In genomic region chr6:129233955-129234369, GRCm38 (mm10) we compare ENCODE assay signal across 14 mouse cellular contexts. TPM values are rescaled to one million over a fixed set of nuclear protein-coding genes. Genes with fewer than 3 reads are reported as not detected.
DNase-seq lines count a peak whose midpoint lies in the region; ATAC-seq and TF ChIP-seq lines count a peak whose summit lies in the region.
"Had no signal": no experiment of that assay in that cellular context is flagged by ENCODE, and none has a peak within 500 bp of the region (broad histone marks: within the 10 kb centered on the region; RNA-seq: fewer than 3 reads in every experiment).

No protein-coding gene starts in this region.

- no peaks in the 10 kb centered on the region for H3K27me3 ChIP-seq in lung, embryonic 16.5 days (ENCODE audit: control insufficient read depth, insufficient read depth, low read depth, low read length)
- H3K27me3 ChIP-seq in intestine, postnatal 0 days (replicated peaks; ENCODE audit: control insufficient read depth, insufficient read depth, low read length): no peaks in the 10 kb centered on the region
- H3K27me3 ChIP-seq in splenic B cell, adult 2 months (ENCODE audit: control insufficient read depth, insufficient read depth, low read length, poor library complexity, severe bottlenecking): no peaks in the 10 kb centered on the region

- no peak for TF ChIP-seq CTCF in gastrocnemius, adult 2 months (IDR thresholded peaks at IDR 0.05)
- no peak for TF ChIP-seq CTCF in intestine, postnatal 0 days (IDR thresholded peaks at IDR 0.05; ENCODE audit: low read depth)

- 81% methylated on average over 12 of the region's 18 CpGs for WGBS in lung, embryonic 16.5 days
- WGBS in intestine, postnatal 0 days: 77% methylated on average over 18 of the region's 18 CpGs

- H3K9me3 ChIP-seq in lung, embryonic 16.5 days (ENCODE audit: control insufficient read depth, low read length): no peaks in the 10 kb centered on the region
- no peaks in the 10 kb centered on the region for H3K9me3 ChIP-seq in intestine, postnatal 0 days (ENCODE audit: control insufficient read depth)

- intact Hi-C loops in gastrocnemius, adult 2 months (cut with DNase I): no loop called here
- intact Hi-C loops in gastrocnemius, postnatal 36 days (cut with DNase I): loop anchor here (10.0 kb wide), 1 partner anchor 469 kb away; no protein-coding TSS in a partner anchor
- intact Hi-C loops in gastrocnemius, postnatal 14 days (cut with DNase I; ENCODE audit: low total_unique reads): no loop called here

- peak overlapping the region; percentile 59 for H3K4me3 ChIP-seq in gastrocnemius, adult 2 months
- H3K4me3 ChIP-seq in lung, embryonic 16.5 days (ENCODE audit: low read length): no peak overlapping the region
- H3K4me3 ChIP-seq in intestine, postnatal 0 days (ENCODE audit: low read depth, low read length): no peak overlapping the region
- H3K4me3 ChIP-seq: erythroblast, embryonic 14.5 days had no signal

- no peak for ATAC-seq in lung, embryonic 16.5 days (ENCODE audit: low read depth)
- no peak for ATAC-seq in intestine, postnatal 0 days
- no peak for ATAC-seq in megakaryocyte-erythroid progenitor cell, adult 5-6 weeks (replicated peaks; ENCODE audit: low FRiP score, low TSS enrichment, poor library complexity, severe bottlenecking)
- ATAC-seq: hindbrain, postnatal 0 days had no signal

- DNase-seq in gastrocnemius, adult 2 months: peak; percentile 25
- DNase-seq in gastrocnemius, postnatal 36 days: no peak
- no peak for DNase-seq in lung, postnatal 25 days (ENCODE audit: low spot score)
- DNase-seq in splenic B cell, adult 2 months (ENCODE audit: low read depth, low spot score): peak; percentile 61
- no peak for DNase-seq in gastrocnemius, postnatal 14 days
- DNase-seq: cerebellum, adult 18-20 months; gastrocnemius, postnatal 10 days; right cerebral cortex, postnatal 4 days had no signal

- peaks cover 26% of the 10 kb centered on the region for H3K4me1 ChIP-seq in lung, embryonic 16.5 days (replicated peaks; ENCODE audit: control insufficient read depth, insufficient read depth, low read length)
- peaks cover 16% of the 10 kb centered on the region; the same call in 1 of the 2 replicates for H3K4me1 ChIP-seq in intestine, postnatal 0 days (replicated peaks; ENCODE audit: control insufficient read depth, insufficient read depth, low read length)

- H3K27ac ChIP-seq in gastrocnemius, adult 2 months: peak overlapping the region; percentile 95
- peak overlapping the region; percentile 71 for H3K27ac ChIP-seq in lung, embryonic 16.5 days (ENCODE audit: low read length)
- H3K27ac ChIP-seq in intestine, postnatal 0 days (ENCODE audit: low read depth, low read length): peak overlapping the region; percentile 41; the same call in 1 of the 2 replicates
- H3K27ac ChIP-seq: hindbrain, postnatal 0 days had no signal

- no peak overlapping the region for H3K4me2 ChIP-seq in lung, embryonic 16.5 days (ENCODE audit: low read depth, low read length)
- no peak overlapping the region for H3K4me2 ChIP-seq in intestine, postnatal 0 days (replicated peaks; ENCODE audit: low read depth)

- no peaks in the 10 kb centered on the region for H3K36me3 ChIP-seq in lung, embryonic 16.5 days (ENCODE audit: control insufficient read depth, insufficient read depth, low read length)
- no peaks in the 10 kb centered on the region; the same call in 1 of the 2 replicates for H3K36me3 ChIP-seq in intestine, postnatal 0 days (ENCODE audit: control insufficient read depth, insufficient read depth)
- H3K36me3 ChIP-seq in splenic B cell, adult 2 months (ENCODE audit: control insufficient read depth, insufficient read depth, low read length, poor library complexity, severe bottlenecking): no peaks in the 10 kb centered on the region; the same call in 1 of the 2 replicates

- H3K9ac ChIP-seq in lung, embryonic 16.5 days (ENCODE audit: low read length): no peak overlapping the region
- H3K9ac ChIP-seq in intestine, postnatal 0 days (ENCODE audit: low read depth, low read length): no peak overlapping the region

RNA-seq across cellular contexts. Expression of gene Cd69, which starts 41.3 kb away (rescaled TPM):
- not detected for total RNA-seq in gastrocnemius, adult 2 months (2021)
- under 1 TPM in 1 of 2 experiments, not detected in 1; 0.31 TPM for total RNA-seq in gastrocnemius, postnatal 36 days (2021)
- 0.09 and 0.18 TPM in 2 replicates for polyA plus RNA-seq in lung, embryonic 16.5 days (2015; fragmentation: Nextera tagmentation; extraction: Ambion mirVana)
- polyA plus RNA-seq in intestine, postnatal 0 days (2015; fragmentation: Nextera tagmentation; extraction: Ambion mirVana): 0.12 and 0.16 TPM in 2 replicates
- total RNA-seq in gastrocnemius, postnatal 14 days (2021): not detected
- total RNA-seq in megakaryocyte-erythroid progenitor cell, adult 5-6 weeks (2014; fragmentation: Nextera tagmentation): 7.0 and 12.2 TPM in 2 replicates
- 57.7 and 71.1 TPM in 2 replicates for total RNA-seq in megakaryocyte-erythroid progenitor cell, adult 5-6 weeks (2017)
- total RNA-seq: hindbrain, postnatal 0 days had no signal
- polyA plus RNA-seq: hindbrain, postnatal 0 days; neural tube, embryonic 11.5 days had no signal

RNA-seq across cellular contexts. Expression of gene Clec2d, which starts 53.5 kb away (rescaled TPM):
- 100 to 1,000 TPM in 1 of 2 experiments, 10 to 100 TPM in 1; 73.7 to 109 TPM for total RNA-seq in gastrocnemius, adult 2 months (2021)
- 10 to 100 TPM; 59.3 to 69.5 TPM for total RNA-seq in gastrocnemius, postnatal 36 days (2021)
- 2.0 and 2.3 TPM in 2 replicates for polyA plus RNA-seq in lung, embryonic 16.5 days (2015; fragmentation: Nextera tagmentation; extraction: Ambion mirVana)
- 1.1 and 1.4 TPM in 2 replicates for polyA plus RNA-seq in intestine, postnatal 0 days (2015; fragmentation: Nextera tagmentation; extraction: Ambion mirVana)
- 10 to 100 TPM; 42.2 to 57.2 TPM for total RNA-seq in gastrocnemius, postnatal 14 days (2021)
- total RNA-seq in megakaryocyte-erythroid progenitor cell, adult 5-6 weeks (2014; fragmentation: Nextera tagmentation): 18.0 and 43.7 TPM in 2 replicates
- total RNA-seq in megakaryocyte-erythroid progenitor cell, adult 5-6 weeks (2017): 78.9 and 151 TPM in 2 replicates
- polyA plus RNA-seq: erythroblast, embryonic 14.5 days; hindbrain, postnatal 0 days; neural tube, embryonic 11.5 days had no signal

Comparison
In these comparisons a context has a peak if more than half of its experiments do, and no peak if none do; other contexts are left out.
1. DNase-seq: peak in gastrocnemius, adult 2 months (single experiment) and splenic B cell, adult 2 months (single experiment); none in gastrocnemius, postnatal 36 days (0 of 2), lung, postnatal 25 days (single experiment) and gastrocnemius, postnatal 14 days (single experiment).
2. H3K27ac ChIP-seq: peak in every context shown above with its lines; median percentile 95 in gastrocnemius, adult 2 months; 71 in lung, embryonic 16.5 days; 41 in intestine, postnatal 0 days.
3. RNA of gene Cd69, which starts 41.3 kb away (total RNA-seq): 7.0 to 71.1 TPM in megakaryocyte-erythroid progenitor cell, adult 5-6 weeks; 0.31 TPM in gastrocnemius, postnatal 36 days, not detected in gastrocnemius, postnatal 14 days and not detected in gastrocnemius, adult 2 months; every median in the first group is over 4 times any median in the second.